Mouse (Mus musculus) ovary, adult 18-20 months (tissue): ENCODE measurements around the gene Trpc2.

ENCODE experiments used
- DNase-seq: peaks from one replicate; pipeline ENCODE4 v3.0.0; 2022; ENCODE audit warnings: low spot score, mixed read lengths

Gene Trpc2

DNA sequence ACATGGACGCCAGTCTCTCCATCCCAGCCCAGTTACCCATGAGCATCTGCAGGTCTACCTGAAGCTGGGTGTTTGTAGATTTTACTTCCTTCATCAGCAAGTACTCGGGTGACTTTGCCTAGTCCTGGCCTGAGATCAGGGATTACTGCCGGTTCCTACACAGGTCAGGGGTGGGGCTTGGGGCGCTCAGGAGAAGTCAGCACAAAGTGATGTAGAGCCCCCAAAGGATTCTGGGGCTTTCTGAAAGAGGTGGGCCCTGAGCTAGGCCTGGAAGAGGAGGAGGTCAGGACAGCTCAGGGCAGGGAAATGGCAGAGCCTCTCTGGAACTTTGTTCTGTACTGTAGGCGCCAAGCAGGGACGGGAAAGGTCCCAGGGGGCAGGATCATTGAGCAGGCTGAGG is 19.8 kb downstream of the Trpc2 start:
- no peak for DNase-seq

DNA sequence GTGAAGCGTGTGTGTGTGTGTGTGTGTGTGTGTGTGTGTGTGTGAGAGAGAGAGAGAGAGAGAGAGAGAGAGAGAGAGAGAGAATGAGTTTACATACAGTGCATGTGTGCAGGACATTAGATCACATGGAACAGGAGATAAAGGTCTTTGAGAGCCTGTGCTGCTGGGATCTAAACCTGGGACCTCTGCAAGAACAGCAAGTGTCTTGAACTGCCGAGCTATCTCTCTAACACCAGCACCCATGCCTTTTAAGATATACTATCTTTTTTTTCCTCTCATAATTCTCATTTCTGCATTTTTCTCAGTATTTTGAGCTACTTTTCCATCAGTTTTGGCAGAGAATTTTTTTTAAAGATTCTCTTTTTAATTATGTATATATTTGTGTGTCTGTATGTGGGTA is 20.6 kb downstream of the Trpc2 start:
- DNase-seq: no peak

DNA sequence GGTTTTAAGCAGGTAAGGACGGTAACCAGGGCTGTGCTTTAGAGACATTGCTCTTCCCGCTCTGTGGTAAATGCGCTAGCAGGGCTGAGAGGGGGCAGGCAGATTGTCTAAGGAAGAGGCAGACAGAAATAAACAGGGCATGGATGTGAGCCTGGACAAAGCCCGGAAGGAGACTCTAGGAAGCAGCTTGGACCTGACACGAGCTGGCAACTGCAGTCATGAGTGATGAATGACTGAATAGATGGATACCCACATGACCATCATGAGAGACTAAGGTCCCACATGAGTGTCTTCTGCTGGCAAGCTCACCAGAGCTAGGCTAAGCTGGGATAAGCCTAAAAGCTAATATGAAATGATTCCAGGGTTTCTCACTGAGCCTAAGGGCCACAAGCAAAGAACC is 21.2 kb downstream of the Trpc2 start:
- no peak for DNase-seq

DNA sequence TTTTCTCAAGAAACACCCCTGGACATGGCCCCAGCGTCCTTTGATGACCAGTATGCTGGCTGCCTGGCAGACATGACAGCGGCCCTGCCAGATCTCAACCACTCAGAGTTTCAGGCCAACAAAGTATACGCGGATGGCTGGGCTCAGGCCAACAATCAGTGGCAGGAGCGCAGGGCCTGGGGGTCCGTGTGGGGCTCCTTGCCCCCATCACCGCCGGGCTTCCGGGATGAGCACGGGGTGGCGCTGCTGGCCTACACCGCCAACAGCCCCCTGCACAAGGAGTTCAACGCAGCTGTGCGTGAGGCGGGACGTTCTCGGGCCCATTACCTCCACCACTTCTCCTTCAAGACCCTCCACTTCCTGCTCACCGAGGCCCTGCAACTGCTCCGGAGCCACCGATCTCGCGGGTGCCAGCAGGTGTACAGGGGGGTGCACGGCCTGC is 23.8 kb downstream of the Trpc2 start:
- no peak for DNase-seq

DNA sequence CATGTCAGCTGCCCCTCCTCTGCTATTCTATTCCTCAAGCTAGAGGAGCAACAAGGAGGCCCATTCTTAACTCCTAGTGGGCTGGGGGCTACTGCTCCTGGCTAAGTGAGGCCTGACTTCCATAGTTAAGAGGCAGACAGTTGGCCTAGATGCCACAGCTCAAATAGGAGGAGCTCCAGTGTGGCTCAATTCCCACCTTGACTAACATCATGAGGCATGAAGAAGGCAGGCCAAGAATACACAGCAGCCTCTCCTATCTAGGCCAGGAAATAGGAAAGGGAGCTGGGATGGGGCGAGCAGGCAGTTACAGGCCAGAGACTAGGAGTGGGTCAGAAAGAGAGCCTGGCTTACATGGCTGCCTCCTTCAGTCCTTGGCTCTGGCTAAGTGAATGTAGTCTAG is 25.3 kb downstream of the Trpc2 start:
- no peak for DNase-seq

DNA sequence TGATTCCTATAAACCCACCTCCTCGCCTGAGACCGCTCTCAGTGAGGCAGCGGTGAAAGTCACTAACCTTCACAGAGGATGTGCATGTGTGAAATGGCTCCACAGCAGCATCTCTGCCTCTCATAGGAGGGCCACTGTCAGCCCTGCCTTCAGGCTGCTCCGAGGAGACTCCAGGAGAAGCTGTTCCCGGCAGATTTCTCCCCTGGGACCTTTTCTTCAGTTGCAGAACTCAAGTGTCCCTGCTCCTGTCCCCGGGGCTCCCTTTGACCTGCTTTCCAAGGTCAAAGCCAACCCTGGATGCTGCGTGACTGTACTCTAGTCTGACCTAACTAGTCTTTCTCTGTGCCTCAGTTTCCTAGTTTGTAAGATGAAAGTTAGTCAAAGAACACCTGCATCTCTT is 26.3 kb downstream of the Trpc2 start, which contains the start of gene Art5:
TSS of gene Art5 (minus strand) at position 319 of the 400 bp plus-strand sequence.
- no peak for DNase-seq

DNA sequence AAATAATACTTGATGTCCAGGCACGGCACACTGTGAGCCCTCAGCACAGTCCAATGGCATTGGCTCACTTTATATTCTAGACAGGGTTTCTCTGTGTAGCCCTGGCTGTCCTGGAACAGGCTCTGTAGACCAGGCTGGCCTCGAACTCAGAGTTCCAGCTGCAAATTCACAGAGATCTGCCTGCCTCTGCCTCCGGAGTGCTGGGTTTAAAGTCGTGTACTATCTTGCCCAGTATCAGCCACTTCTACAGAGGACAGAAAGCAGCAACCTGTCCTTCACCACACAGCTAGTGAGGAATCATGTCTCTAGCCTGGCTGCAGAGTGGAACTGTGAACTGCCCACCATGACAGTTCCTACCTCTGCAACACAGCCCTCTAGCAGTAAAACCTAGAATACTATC is 26.8 kb downstream of the Trpc2 start:
- no peak for DNase-seq

DNA sequence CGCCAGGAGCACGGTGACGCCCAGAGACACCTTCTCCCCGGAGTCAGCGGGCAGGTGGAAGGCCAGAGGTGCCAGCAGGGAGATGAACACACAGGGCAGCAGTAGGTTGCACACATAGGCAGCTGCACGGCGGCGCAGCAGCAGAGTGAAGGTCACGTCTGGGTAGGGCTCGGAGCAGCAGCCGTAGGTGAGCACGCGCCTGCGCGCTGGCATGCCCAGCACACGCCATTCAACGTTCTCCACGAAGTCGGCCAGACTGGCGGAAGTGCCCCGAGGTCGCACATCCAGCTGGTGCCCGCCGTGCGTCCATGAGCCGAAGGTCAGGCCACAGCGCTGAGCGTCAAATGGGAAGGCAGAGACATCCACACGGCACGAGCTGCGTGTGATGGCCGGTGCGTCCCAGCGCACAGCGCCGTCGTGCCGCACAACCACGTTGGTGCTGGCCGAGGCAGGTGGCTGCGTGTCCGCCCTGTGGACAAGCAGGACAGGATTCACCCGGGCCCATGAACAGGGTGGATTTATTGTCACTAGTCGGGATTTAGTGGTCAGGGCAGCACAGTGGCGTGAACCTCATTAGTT is 30.3 kb downstream of the Trpc2 start:
- no peak for DNase-seq

DNA sequence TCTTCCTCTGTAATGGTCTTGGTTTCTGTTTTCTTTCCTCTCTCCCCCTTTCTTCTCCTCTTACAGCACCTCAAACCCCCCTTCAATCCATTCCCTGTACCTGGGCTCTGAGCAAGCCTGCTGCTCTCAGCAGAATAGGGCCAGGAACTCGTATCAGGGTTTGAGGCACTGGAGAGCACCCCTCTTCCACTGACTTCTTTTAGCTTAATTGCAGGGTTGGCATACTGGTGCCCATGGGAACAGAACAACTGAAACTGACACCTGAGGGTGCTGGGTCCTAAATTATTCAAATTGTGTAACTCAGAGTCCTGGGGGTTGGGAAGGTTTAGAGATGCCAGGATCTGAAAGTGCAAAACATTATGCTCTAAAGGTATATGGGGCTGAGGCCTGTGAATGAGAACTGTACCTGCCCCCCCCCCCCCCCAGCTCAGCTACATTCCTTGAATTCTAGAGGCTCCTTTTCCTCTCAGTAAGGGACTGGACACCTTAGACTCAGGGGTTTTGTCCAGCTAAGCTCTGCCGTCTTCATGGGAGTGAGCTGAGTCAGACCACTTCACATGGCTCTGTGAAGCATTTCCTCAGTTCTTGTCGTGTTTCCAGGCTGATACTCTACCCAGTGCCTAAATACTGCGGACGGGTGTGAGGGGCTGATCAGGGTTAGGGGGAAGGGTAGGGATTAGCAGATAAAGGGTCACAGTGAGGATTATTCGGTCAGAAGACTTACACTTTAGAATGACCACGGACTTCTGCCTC is 33.8 kb downstream of the Trpc2 start, which contains the start of gene Chrna10:
TSS of gene Chrna10 (minus strand) at position 250 of the 753 bp plus-strand sequence.
- no peak for DNase-seq

DNA sequence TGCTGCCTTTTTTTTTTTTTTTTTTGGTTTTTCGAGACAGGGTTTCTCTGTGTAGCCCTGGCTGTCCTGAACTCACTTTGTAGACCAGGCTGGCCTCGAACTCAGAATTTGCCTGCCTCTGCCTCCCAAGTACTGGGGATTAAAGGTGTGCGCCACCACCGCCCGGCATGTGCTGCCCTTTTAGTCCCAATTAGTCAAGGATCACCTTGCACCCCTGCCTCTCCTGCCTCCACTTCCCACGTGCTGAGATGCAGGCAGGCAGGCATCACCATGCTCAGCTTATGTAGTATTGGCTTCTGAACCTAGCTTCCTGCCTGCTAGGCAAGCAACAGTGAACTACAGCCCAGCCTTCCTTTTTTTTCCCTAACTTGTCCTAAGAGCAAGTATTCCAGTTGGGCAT is 34.5 kb downstream of the Trpc2 start:
- DNase-seq: no peak

DNA sequence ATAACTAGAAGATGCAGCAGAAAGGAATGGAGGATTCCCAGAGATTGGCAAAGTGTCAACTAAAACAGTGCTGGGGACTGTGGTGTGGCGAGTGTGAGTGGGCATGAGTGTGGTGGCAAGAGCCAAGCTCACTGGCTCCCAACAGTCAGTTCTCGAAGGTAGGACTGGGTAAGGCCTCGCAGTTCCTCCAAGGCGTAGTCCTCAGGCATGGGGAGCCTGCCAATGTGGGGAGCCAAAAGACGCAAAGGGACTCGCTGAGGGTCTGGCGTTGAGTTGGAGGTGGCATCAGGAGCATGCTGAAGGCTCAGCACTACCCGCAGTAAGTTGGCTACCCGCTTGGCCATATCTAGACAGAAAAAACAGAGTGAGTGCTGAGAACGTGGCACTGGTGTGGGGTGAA is 37.4 kb downstream of the Trpc2 start:
- DNase-seq: no peak

DNA sequence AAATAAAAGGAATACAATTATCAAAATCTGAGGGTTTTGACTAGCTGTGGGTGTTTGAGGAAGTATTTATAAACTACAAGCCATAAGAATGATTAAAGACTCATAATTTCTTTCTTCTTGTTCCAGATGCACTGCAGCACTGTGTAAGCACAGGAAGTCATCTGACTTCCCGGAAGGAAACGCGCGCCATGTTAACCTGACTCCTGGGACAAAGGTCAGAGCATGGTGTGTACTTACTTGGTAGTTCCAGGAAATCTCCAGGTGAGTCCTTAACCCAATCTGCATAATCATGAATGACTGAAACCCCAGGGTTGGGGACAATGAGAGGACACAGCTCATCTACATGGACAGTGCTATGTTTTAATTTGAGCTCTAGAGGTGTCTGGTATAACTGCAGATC is 49.5 kb downstream of the Trpc2 start:
- DNase-seq: no peak

DNA sequence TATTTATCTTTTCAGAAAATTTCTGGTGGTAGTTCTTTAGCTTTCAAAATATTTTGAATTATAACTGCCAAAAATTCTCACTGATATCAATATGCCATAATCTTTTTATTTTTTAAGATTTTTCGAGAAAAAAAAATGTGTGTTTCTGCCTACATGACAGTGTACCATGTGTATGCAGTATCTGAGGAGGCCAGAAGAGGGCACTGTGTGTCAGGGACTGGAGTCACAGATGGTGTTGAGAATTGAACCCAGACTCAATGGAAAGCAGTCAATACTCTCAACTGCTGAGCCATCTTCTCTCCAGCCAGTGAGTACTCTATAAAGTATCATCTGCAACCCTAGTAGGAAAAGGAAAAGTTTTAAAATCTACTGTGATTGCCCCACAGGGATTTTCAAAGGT is 54.5 kb downstream of the Trpc2 start:
- no peak for DNase-seq

DNA sequence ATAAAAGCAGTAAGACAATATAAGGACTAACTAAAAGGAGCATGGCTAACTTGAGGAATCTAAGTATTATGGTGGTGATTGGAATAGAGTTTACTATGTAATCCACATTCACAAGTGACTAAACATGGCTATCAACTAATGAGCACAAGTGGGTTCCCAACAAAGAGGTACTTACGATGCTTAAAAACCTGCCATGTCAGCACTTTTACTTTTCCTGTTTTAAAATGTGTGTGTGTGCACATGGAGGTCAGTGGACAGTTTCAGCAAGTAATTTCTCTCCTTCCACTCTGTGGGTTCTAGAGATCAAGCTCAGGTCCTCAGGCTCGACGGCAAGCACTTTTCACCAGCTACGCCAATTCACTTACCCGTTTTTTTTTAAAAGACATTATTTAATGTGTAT is 55.0 kb downstream of the Trpc2 start:
- no peak for DNase-seq
